Mouse (Mus musculus): ENCODE data around the gene Gpr19. TPM values are rescaled to one million over a fixed set of nuclear protein-coding genes. Genes with fewer than 3 reads are reported as not detected.

The Gpr19 gene
- polyA plus RNA-seq, 1 experiment from 2014 or later: 9.7 TPM

GRCm38 (mm10) chr6:134890436-134890835 lies 7.9 kb downstream of the Gpr19 start:
- no peaks in the 10 kb centered on the region for H3K27me3 ChIP-seq (ENCODE audit: low read depth, poor library complexity, severe bottlenecking)
- H3K4me3 ChIP-seq: no peak overlapping the region
- H3K4me1 ChIP-seq: peaks cover 15% of the 10 kb centered on the region
- no peak for DNase-seq (ENCODE audit: low spot score)
- H3K27ac ChIP-seq: no peak overlapping the region
- WGBS: 82% methylated on average over 7 of the region's 7 CpGs
- H3K36me3 ChIP-seq: no peaks in the 10 kb centered on the region
- no peaks in the 10 kb centered on the region for H3K9me3 ChIP-seq (replicated peaks)

DNA sequence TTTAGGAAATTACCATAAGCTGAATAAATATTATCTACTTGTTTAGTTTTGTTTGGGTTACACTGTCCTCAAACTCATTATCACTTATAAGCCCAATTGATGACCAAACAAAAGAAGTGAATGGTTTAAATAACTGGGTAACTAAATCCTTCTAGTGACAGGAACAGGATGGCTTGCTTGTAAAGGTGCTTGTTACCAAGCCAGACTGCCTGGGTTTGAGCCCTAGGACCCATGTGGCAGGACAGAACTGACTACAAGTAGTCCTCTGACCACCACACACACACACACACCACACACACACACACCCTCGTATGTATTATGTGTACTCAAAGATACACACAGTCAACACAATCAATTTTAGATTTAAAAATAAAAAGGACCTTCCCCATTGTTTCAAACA lies 8.6 kb downstream of the Gpr19 start:
- Histone ChIP-seq H3K27me3 (ENCODE audit: low read depth, poor library complexity, severe bottlenecking) (no peaks in the 10 kb centered on the region), H3K4me1 (peaks cover 15% of the 10 kb centered on the region), H3K36me3 (no peaks in the 10 kb centered on the region), H3K9me3 (replicated peaks) (no peaks in the 10 kb centered on the region), H3K27ac (no peak overlapping the region), H3K4me3 (no peak overlapping the region)
- 78% methylated on average over 1 of the region's 1 CpGs for WGBS
- DNase-seq (ENCODE audit: low spot score): no peak

DNA sequence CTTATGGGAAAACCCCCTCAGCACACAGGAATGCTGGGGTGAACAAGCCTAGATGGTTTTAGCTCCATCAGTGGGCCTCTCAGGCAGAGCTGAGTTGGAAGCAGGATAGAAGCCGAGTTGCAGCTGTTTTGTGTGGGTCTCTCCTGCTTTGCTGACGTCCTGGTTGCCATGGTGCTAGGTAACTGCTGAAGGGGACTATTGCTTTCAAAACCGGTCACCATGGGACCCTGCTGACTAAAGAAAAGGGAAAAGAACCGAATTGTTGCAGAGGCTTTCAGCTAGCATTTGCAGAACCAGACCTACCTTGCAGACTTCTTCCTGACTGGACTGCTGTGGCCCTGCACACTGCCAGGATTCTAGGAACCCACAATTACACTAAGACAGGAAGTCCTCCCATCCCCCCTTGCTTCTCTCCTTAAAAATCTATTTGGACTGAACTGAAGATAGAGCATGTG lies 9.8 kb downstream of the Gpr19 start:
- peaks cover 15% of the 10 kb centered on the region for H3K4me1 ChIP-seq
- WGBS: 8% methylated on average over 4 of the region's 4 CpGs
- no peak for DNase-seq (ENCODE audit: low spot score)
- no peak overlapping the region for H3K27ac ChIP-seq
- no peaks in the 10 kb centered on the region for H3K27me3 ChIP-seq (ENCODE audit: low read depth, poor library complexity, severe bottlenecking)
- no peaks in the 10 kb centered on the region for H3K9me3 ChIP-seq (replicated peaks)
- no peak overlapping the region for H3K4me3 ChIP-seq
- no peaks in the 10 kb centered on the region for H3K36me3 ChIP-seq

GRCm38 (mm10) chr6:134887711-134888449 lies 10.5 kb downstream of the Gpr19 start:
- no peaks in the 10 kb centered on the region for H3K36me3 ChIP-seq
- WGBS: under 1% methylated on average over 10 of the region's 10 CpGs
- DNase-seq (ENCODE audit: low spot score): peak; percentile 61
- peak overlapping the region; percentile 35 for H3K4me3 ChIP-seq
- H3K9me3 ChIP-seq (replicated peaks): no peaks in the 10 kb centered on the region
- H3K27me3 ChIP-seq (ENCODE audit: low read depth, poor library complexity, severe bottlenecking): no peaks in the 10 kb centered on the region
- peaks cover 15% of the 10 kb centered on the region for H3K4me1 ChIP-seq
- H3K27ac ChIP-seq: no peak overlapping the region

- Histone ChIP-seq H3K36me3 (no peaks in the 10 kb centered on the region), H3K27me3 (ENCODE audit: low read depth, poor library complexity, severe bottlenecking) (no peaks in the 10 kb centered on the region), H3K4me1 (peaks cover 15% of the 10 kb centered on the region), H3K27ac (no peak overlapping the region), H3K4me3 (0 out of 2 replicates have a peak overlapping the region, but pooled peaks have one; percentile 35), H3K9me3 (replicated peaks) (no peaks in the 10 kb centered on the region)
- 39% methylated on average over 5 of the region's 5 CpGs for WGBS
- no peak for DNase-seq (ENCODE audit: low spot score)
Observed at GRCm38 (mm10) chr6:134887008-134887407, 11.4 kb downstream of the Gpr19 start.

DNA sequence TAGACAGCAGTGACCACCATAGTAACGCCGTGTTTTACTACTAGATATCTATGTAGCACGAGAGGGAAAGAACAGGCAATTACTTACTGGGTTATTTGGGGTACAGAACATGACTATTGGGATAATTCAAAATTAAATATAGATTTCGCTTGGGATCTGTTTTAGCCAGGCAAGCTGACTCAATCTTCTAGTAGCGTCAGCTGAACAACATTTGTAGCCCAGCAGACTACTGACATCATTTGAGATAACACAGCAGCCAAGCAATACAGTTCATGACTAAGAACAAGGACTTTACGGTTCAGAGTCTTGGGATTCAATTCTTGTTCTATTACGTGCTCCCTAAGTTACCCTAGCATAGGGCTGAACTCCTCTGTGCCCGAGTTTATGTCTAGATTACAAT lies 11.9 kb downstream of the Gpr19 start:
- Histone ChIP-seq H3K4me3 (no peak overlapping the region), H3K27ac (no peak overlapping the region)

DNA sequence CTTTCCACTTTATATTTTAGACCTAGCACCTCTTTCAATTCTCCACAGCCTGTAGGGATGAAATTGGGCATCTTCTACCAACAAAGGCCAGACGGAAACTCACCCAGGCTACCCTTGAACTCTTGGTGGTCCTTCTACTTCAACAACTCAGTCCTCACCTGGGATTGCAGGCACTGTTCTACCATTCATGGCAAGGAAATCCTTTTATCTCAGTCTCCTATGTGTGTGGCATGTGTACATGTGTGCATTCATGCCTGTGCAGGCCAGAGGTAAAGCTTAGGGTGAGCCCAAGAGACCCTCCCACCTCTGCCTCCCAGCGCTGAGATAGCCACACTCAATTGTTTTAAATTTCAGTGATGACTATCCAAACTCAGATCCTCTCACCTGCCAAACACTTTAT lies 12.9 kb downstream of the Gpr19 start:
- H3K9me3 ChIP-seq (replicated peaks): no peaks in the 10 kb centered on the region
- H3K4me1 ChIP-seq: peaks cover 15% of the 10 kb centered on the region
- no peak overlapping the region for H3K27ac ChIP-seq
- no peaks in the 10 kb centered on the region for H3K27me3 ChIP-seq (ENCODE audit: low read depth, poor library complexity, severe bottlenecking)
- no peaks in the 10 kb centered on the region for H3K36me3 ChIP-seq
- 94% methylated on average over 2 of the region's 2 CpGs for WGBS
- no peak overlapping the region for H3K4me3 ChIP-seq
- no peak for DNase-seq (ENCODE audit: low spot score)

More for the DNA sequence above, 11.9 kb downstream of the Gpr19 start:
- H3K9me3 ChIP-seq (replicated peaks): no peaks in the 10 kb centered on the region
- H3K4me1 ChIP-seq: peaks cover 15% of the 10 kb centered on the region
- 90% methylated on average over 8 of the region's 8 CpGs for WGBS
- H3K36me3 ChIP-seq: no peaks in the 10 kb centered on the region
- DNase-seq (ENCODE audit: low spot score): no peak
- no peaks in the 10 kb centered on the region for H3K27me3 ChIP-seq (ENCODE audit: low read depth, poor library complexity, severe bottlenecking)

- DNase-seq (ENCODE audit: low spot score): no peak
- WGBS: 90% methylated on average over 4 of the region's 4 CpGs
- Histone ChIP-seq H3K36me3 (no peaks in the 10 kb centered on the region), H3K9me3 (replicated peaks) (no peaks in the 10 kb centered on the region), H3K27me3 (ENCODE audit: low read depth, poor library complexity, severe bottlenecking) (no peaks in the 10 kb centered on the region), H3K4me1 (peaks cover 13% of the 10 kb centered on the region), H3K4me3 (no peak overlapping the region), H3K27ac (no peak overlapping the region)
Observed at GRCm38 (mm10) chr6:134883661-134884060, 14.7 kb downstream of the Gpr19 start.

GRCm38 (mm10) chr6:134880046-134880445 lies 18.3 kb downstream of the Gpr19 start:
- DNase-seq (ENCODE audit: low spot score): no peak
- Histone ChIP-seq H3K27ac (no peak overlapping the region), H3K4me3 (no peak overlapping the region), H3K27me3 (ENCODE audit: low read depth, poor library complexity, severe bottlenecking) (no peaks in the 10 kb centered on the region), H3K36me3 (no peaks in the 10 kb centered on the region), H3K9me3 (replicated peaks) (no peaks in the 10 kb centered on the region), H3K4me1 (no peaks in the 10 kb centered on the region)
- WGBS: 74% methylated on average over 2 of the region's 2 CpGs

GRCm38 (mm10) chr6:134879556-134879955 lies 18.8 kb downstream of the Gpr19 start:
- Histone ChIP-seq H3K27me3 (ENCODE audit: low read depth, poor library complexity, severe bottlenecking) (no peaks in the 10 kb centered on the region), H3K27ac (no peak overlapping the region), H3K9me3 (replicated peaks) (no peaks in the 10 kb centered on the region), H3K4me3 (no peak overlapping the region), H3K4me1 (no peaks in the 10 kb centered on the region), H3K36me3 (no peaks in the 10 kb centered on the region)
- DNase-seq (ENCODE audit: low spot score): no peak
- 92% methylated on average over 5 of the region's 5 CpGs for WGBS

DNA sequence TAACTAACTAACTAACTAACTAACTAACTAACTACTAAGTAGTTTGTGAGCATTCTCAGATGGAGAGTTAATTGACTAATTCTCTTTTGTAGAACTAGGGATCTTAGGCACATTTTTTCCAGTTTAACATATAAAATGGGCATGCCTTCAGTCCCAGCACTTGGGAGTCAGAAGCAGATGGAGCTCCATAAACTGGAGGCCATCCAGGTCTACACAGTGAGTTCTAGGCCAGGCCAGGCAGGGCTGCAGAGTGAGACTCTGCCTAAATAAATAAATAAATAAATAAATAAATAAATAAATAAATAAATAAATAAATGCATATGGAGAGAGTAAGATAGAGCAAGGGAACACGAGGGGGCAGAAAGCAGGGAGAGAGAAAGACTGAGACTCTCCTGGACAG lies 20.5 kb downstream of the Gpr19 start:
- Histone ChIP-seq H3K36me3 (no peaks in the 10 kb centered on the region), H3K4me1 (no peaks in the 10 kb centered on the region), H3K27ac (no peak overlapping the region)

GRCm38 (mm10) chr6:134877276-134877675 lies 21.1 kb downstream of the Gpr19 start:
- DNase-seq (ENCODE audit: low spot score): no peak
- no peaks in the 10 kb centered on the region for H3K9me3 ChIP-seq (replicated peaks)
- 97% methylated on average over 4 of the region's 4 CpGs for WGBS
- H3K27me3 ChIP-seq (ENCODE audit: low read depth, poor library complexity, severe bottlenecking): no peaks in the 10 kb centered on the region
- no peak overlapping the region for H3K27ac ChIP-seq
- no peaks in the 10 kb centered on the region for H3K36me3 ChIP-seq
- H3K4me3 ChIP-seq: no peak overlapping the region
- H3K4me1 ChIP-seq: no peaks in the 10 kb centered on the region

More for the DNA sequence above, 20.5 kb downstream of the Gpr19 start:
- no peak for DNase-seq (ENCODE audit: low spot score)
- WGBS: 86% methylated on average over 1 of the region's 1 CpGs
- Histone ChIP-seq H3K27me3 (ENCODE audit: low read depth, poor library complexity, severe bottlenecking) (no peaks in the 10 kb centered on the region), H3K9me3 (replicated peaks) (no peaks in the 10 kb centered on the region), H3K4me3 (no peak overlapping the region)

- Histone ChIP-seq H3K27ac (no peak overlapping the region), H3K4me3 (no peak overlapping the region), H3K9me3 (replicated peaks) (no peaks in the 10 kb centered on the region), H3K4me1 (no peaks in the 10 kb centered on the region), H3K27me3 (ENCODE audit: low read depth, poor library complexity, severe bottlenecking) (no peaks in the 10 kb centered on the region), H3K36me3 (no peaks in the 10 kb centered on the region)
- WGBS: 87% methylated on average over 6 of the region's 6 CpGs
- DNase-seq (ENCODE audit: low spot score): no peak
Observed at GRCm38 (mm10) chr6:134876795-134877194, 21.6 kb downstream of the Gpr19 start.

DNA sequence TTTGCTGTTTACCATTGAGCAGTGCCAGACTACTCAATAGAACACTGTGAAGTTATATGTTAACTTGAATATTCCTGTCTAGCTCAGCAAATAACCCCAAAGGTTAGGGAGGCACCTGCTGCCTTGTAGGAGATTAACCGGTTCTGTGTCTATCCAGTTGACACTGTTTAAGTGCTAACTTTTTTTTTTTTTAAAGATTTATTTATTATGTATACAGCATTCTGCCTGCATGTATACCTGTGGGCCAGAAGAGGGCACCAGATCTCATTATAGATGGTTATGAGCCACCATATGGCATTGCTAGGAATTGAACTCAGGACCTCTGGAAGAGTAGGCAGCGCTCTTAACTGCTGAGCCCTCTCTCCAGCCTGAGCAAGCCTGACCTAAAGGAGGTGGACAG lies 25.4 kb downstream of the Gpr19 start:
- no peak for DNase-seq (ENCODE audit: low spot score)
- H3K27ac ChIP-seq: no peak overlapping the region
- peaks cover 18% of the 10 kb centered on the region for H3K36me3 ChIP-seq
- no peak overlapping the region for H3K4me3 ChIP-seq
- no peaks in the 10 kb centered on the region for H3K27me3 ChIP-seq (ENCODE audit: low read depth, poor library complexity, severe bottlenecking)
- no peaks in the 10 kb centered on the region for H3K9me3 ChIP-seq (replicated peaks)
- H3K4me1 ChIP-seq: no peaks in the 10 kb centered on the region
- 88% methylated on average over 2 of the region's 2 CpGs for WGBS
